Mouse (Mus musculus): ENCODE measurements around the gene Anks1. TPM values are rescaled to one million over a fixed set of nuclear protein-coding genes. Genes with fewer than 3 reads are reported as not detected.

Anks1 gene
- total and polyA plus RNA-seq, 3 experiments = 6.6 to 13.3 (median 9.6) TPM

GRCm38 (mm10) chr17:28082863-28083262, 173.8 kb downstream of the Anks1 start:
- Histone ChIP-seq H3K4me1 (ENCODE audit: insufficient read depth, low read depth, low read length) (peaks cover 26% of the 10 kb centered on the region), H3K36me3 (replicated peaks) (no peaks in the 10 kb centered on the region), H3K27me3 (ENCODE audit: insufficient read depth, low read length) (peaks cover 24% of the 10 kb centered on the region), H3K4me3 (ENCODE audit: low read depth, low read length) (no peak overlapping the region), H3K9me3 (replicated peaks) (peaks cover 3% of the 10 kb centered on the region; the same call in 1 of the 2 replicates)
- TF ChIP-seq POLR2AphosphoS5 (IDR thresholded peaks at IDR 0.05; ENCODE audit: insufficient replicate concordance, low read depth, low read length) = no peak
- TF ChIP-seq TAL1 (conservative IDR thresholded peaks at IDR 0.05; ENCODE audit: low read depth, low read length) = no peak
- TF ChIP-seq CTCF (IDR thresholded peaks at IDR 0.05; ENCODE audit: low read depth, low read length) = no peak
- TF ChIP-seq GATA1 (IDR thresholded peaks at IDR 0.05; ENCODE audit: borderline replicate concordance, low read length) = no peak
- no peak for TF ChIP-seq GATA2 (IDR thresholded peaks at IDR 0.05; ENCODE audit: borderline replicate concordance, low read depth, low read length)
- no peak for ATAC-seq (ENCODE audit: extremely low read depth, insufficient number of reproducible peaks, low FRiP score, poor library complexity, severe bottlenecking)
- no peak for DNase-seq (ENCODE audit: low spot score)

GRCm38 (mm10) chr17:28084395-28084905, 175.3 kb downstream of the Anks1 start:
- ATAC-seq (ENCODE audit: extremely low read depth, insufficient number of reproducible peaks, low FRiP score, poor library complexity, severe bottlenecking) = no peak

GRCm38 (mm10) chr17:28084964-28085363, 175.9 kb downstream of the Anks1 start:
- peaks cover 3% of the 10 kb centered on the region; the same call in 1 of the 2 replicates for H3K9me3 ChIP-seq (replicated peaks)
- no peaks in the 10 kb centered on the region for H3K36me3 ChIP-seq (replicated peaks)
- TF ChIP-seq CTCF (IDR thresholded peaks at IDR 0.05; ENCODE audit: low read depth, low read length) (peak; percentile 63), GATA2 (IDR thresholded peaks at IDR 0.05; ENCODE audit: borderline replicate concordance, low read depth, low read length) (no peak), TAL1 (conservative IDR thresholded peaks at IDR 0.05; ENCODE audit: low read depth, low read length) (no peak)
- H3K27me3 ChIP-seq (ENCODE audit: insufficient read depth, low read length) = peaks cover 19% of the 10 kb centered on the region; the same call in 1 of the 2 replicates
- H3K4me3 ChIP-seq (ENCODE audit: low read depth, low read length) = no peak overlapping the region
- peaks cover 25% of the 10 kb centered on the region for H3K4me1 ChIP-seq (ENCODE audit: insufficient read depth, low read depth, low read length)
- ATAC-seq (ENCODE audit: extremely low read depth, insufficient number of reproducible peaks, low FRiP score, poor library complexity, severe bottlenecking) = peak; percentile 49; the same call in 1 of the 2 replicates
- peak; percentile 94 for DNase-seq (ENCODE audit: low spot score)

More at GRCm38 (mm10) chr17:28084395-28084905, 175.3 kb downstream of the Anks1 start:
- Histone ChIP-seq H3K4me1 (ENCODE audit: insufficient read depth, low read depth, low read length) (peaks cover 29% of the 10 kb centered on the region), H3K4me3 (ENCODE audit: low read depth, low read length) (no peak overlapping the region), H3K27me3 (ENCODE audit: insufficient read depth, low read length) (peaks cover 21% of the 10 kb centered on the region; the same call in 1 of the 2 replicates), H3K9me3 (replicated peaks) (peaks cover 3% of the 10 kb centered on the region; the same call in 1 of the 2 replicates), H3K36me3 (replicated peaks) (no peaks in the 10 kb centered on the region)
- no peak for DNase-seq (ENCODE audit: low spot score)
- TF ChIP-seq GATA1 (IDR thresholded peaks at IDR 0.05; ENCODE audit: borderline replicate concordance, low read length) (no peak), TAL1 (conservative IDR thresholded peaks at IDR 0.05; ENCODE audit: low read depth, low read length) (no peak), GATA2 (IDR thresholded peaks at IDR 0.05; ENCODE audit: borderline replicate concordance, low read depth, low read length) (no peak), POLR2AphosphoS5 (IDR thresholded peaks at IDR 0.05; ENCODE audit: insufficient replicate concordance, low read depth, low read length) (no peak)

GRCm38 (mm10) chr17:28087430-28087829, 178.3 kb downstream of the Anks1 start:
- H3K27me3 ChIP-seq (ENCODE audit: insufficient read depth, low read length) = 0 out of 2 replicates have a peak, but pooled peaks cover 11% of the 10 kb centered on the region
- no peak overlapping the region for H3K4me3 ChIP-seq (ENCODE audit: low read depth, low read length)
- H3K36me3 ChIP-seq (replicated peaks) = no peaks in the 10 kb centered on the region
- TF ChIP-seq TAL1 (conservative IDR thresholded peaks at IDR 0.05; ENCODE audit: low read depth, low read length) = no peak
- peaks cover 2% of the 10 kb centered on the region; the same call in 1 of the 2 replicates for H3K9me3 ChIP-seq (replicated peaks)
- ATAC-seq (ENCODE audit: extremely low read depth, insufficient number of reproducible peaks, low FRiP score, poor library complexity, severe bottlenecking) = no peak
- peaks cover 16% of the 10 kb centered on the region for H3K4me1 ChIP-seq (ENCODE audit: insufficient read depth, low read depth, low read length)
- DNase-seq (ENCODE audit: low spot score) = no peak

GRCm38 (mm10) chr17:28088718-28089117, 179.6 kb downstream of the Anks1 start:
- Histone ChIP-seq H3K4me3 (ENCODE audit: low read depth, low read length) (no peak overlapping the region), H3K4me1 (ENCODE audit: insufficient read depth, low read depth, low read length) (peaks cover 9% of the 10 kb centered on the region; the same call in 1 of the 2 replicates), H3K36me3 (replicated peaks) (no peaks in the 10 kb centered on the region), H3K9me3 (replicated peaks) (peaks cover 3% of the 10 kb centered on the region; the same call in 1 of the 2 replicates), H3K27me3 (ENCODE audit: insufficient read depth, low read length) (0 out of 2 replicates have a peak, but pooled peaks cover 6% of the 10 kb centered on the region)
- no peak for DNase-seq (ENCODE audit: low spot score)
- no peak for ATAC-seq (ENCODE audit: extremely low read depth, insufficient number of reproducible peaks, low FRiP score, poor library complexity, severe bottlenecking)
- TF ChIP-seq GATA1 (IDR thresholded peaks at IDR 0.05; ENCODE audit: borderline replicate concordance, low read length) (no peak), GATA2 (IDR thresholded peaks at IDR 0.05; ENCODE audit: borderline replicate concordance, low read depth, low read length) (no peak), CTCF (IDR thresholded peaks at IDR 0.05; ENCODE audit: low read depth, low read length) (no peak), POLR2AphosphoS5 (IDR thresholded peaks at IDR 0.05; ENCODE audit: insufficient replicate concordance, low read depth, low read length) (no peak)

GRCm38 (mm10) chr17:28092297-28092696, 183.2 kb downstream of the Anks1 start:
- Histone ChIP-seq H3K27me3 (ENCODE audit: insufficient read depth, low read length) (0 out of 2 replicates have a peak, but pooled peaks cover 8% of the 10 kb centered on the region), H3K9me3 (replicated peaks) (peaks cover 6% of the 10 kb centered on the region), H3K4me1 (ENCODE audit: insufficient read depth, low read depth, low read length) (peaks cover 3% of the 10 kb centered on the region; the same call in 1 of the 2 replicates), H3K36me3 (replicated peaks) (no peaks in the 10 kb centered on the region), H3K4me3 (ENCODE audit: low read depth, low read length) (no peak overlapping the region)
- TF ChIP-seq GATA2 (IDR thresholded peaks at IDR 0.05; ENCODE audit: borderline replicate concordance, low read depth, low read length) (no peak), CTCF (IDR thresholded peaks at IDR 0.05; ENCODE audit: low read depth, low read length) (0 out of 2 replicates have a peak, but pooled peaks have one; percentile 17), POLR2AphosphoS5 (IDR thresholded peaks at IDR 0.05; ENCODE audit: insufficient replicate concordance, low read depth, low read length) (no peak)
- DNase-seq (ENCODE audit: low spot score) (no peak), ATAC-seq (ENCODE audit: extremely low read depth, insufficient number of reproducible peaks, low FRiP score, poor library complexity, severe bottlenecking) (no peak)
